Mouse (Mus musculus) lung, postnatal 14 days (tissue): Measurements from ENCODE around the gene Zfhx3.
A peak's percentile ranks its signal among the peaks of the same experiment; 100 is the strongest.

Source experiments
- DNase-seq: peaks from one replicate; pipeline ENCODE4 v3.0.0; 2021

Gene Zfhx3

GRCm38 (mm10) chr8:108101131-108101530, 158.7 kb downstream of the Zfhx3 start:
- DNase-seq, result peak; percentile 52

GRCm38 (mm10) chr8:108101978-108102865, 159.8 kb downstream of the Zfhx3 start:
- DNase-seq, result no peak

- no peak for DNase-seq
Observed at GRCm38 (mm10) chr8:108104471-108105098, 162.1 kb downstream of the Zfhx3 start.

- DNase-seq, result no peak
Observed at GRCm38 (mm10) chr8:108125053-108125452, 182.6 kb downstream of the Zfhx3 start.

- DNase-seq, result no peak
Observed at GRCm38 (mm10) chr8:108125491-108125890, 183.0 kb downstream of the Zfhx3 start.

- no peak for DNase-seq
Observed at GRCm38 (mm10) chr8:108146536-108146935, 204.1 kb downstream of the Zfhx3 start.

GRCm38 (mm10) chr8:108148599-108149249, 206.3 kb downstream of the Zfhx3 start:
- no peak for DNase-seq

- DNase-seq, result no peak
Observed at GRCm38 (mm10) chr8:108170804-108171203, 228.4 kb downstream of the Zfhx3 start.

- no peak for DNase-seq
Observed at GRCm38 (mm10) chr8:108183296-108183695, 240.9 kb downstream of the Zfhx3 start.

- no peak for DNase-seq
Observed at GRCm38 (mm10) chr8:108183948-108184347, 241.5 kb downstream of the Zfhx3 start.

- DNase-seq, result no peak
Observed at GRCm38 (mm10) chr8:108186289-108186688, 243.8 kb downstream of the Zfhx3 start.

GRCm38 (mm10) chr8:108188044-108188443, 245.6 kb downstream of the Zfhx3 start:
- no peak for DNase-seq

GRCm38 (mm10) chr8:108194571-108194970, 252.1 kb downstream of the Zfhx3 start:
- DNase-seq, result no peak

- DNase-seq, result no peak
Observed at GRCm38 (mm10) chr8:108215026-108215425, 272.6 kb downstream of the Zfhx3 start.

GRCm38 (mm10) chr8:108218171-108218840, 275.9 kb downstream of the Zfhx3 start:
- DNase-seq, result no peak

GRCm38 (mm10) chr8:108220511-108220910, 278.1 kb downstream of the Zfhx3 start:
- no peak for DNase-seq

GRCm38 (mm10) chr8:108222091-108222490, 279.6 kb downstream of the Zfhx3 start:
- no peak for DNase-seq

GRCm38 (mm10) chr8:108232326-108232725, 289.9 kb downstream of the Zfhx3 start:
- no peak for DNase-seq

GRCm38 (mm10) chr8:108234481-108234880, 292.0 kb downstream of the Zfhx3 start:
- no peak for DNase-seq

- DNase-seq, result no peak
Observed at GRCm38 (mm10) chr8:108236715-108237114, 294.3 kb downstream of the Zfhx3 start.

- DNase-seq, result no peak
Observed at GRCm38 (mm10) chr8:108239531-108239930, 297.1 kb downstream of the Zfhx3 start.

- DNase-seq, result no peak
Observed at GRCm38 (mm10) chr8:108241041-108241690, 298.7 kb downstream of the Zfhx3 start.

GRCm38 (mm10) chr8:108243270-108243669, 300.8 kb downstream of the Zfhx3 start:
- no peak for DNase-seq
